Mouse (Mus musculus) lung, embryonic 16.5 days (tissue): ENCODE measurements around the gene Slc25a42. TPM values are rescaled to one million over a fixed set of nuclear protein-coding genes. Genes with fewer than 3 reads are reported as not detected.
"Not testable (repeated sequence)": the region's sequence is repeated elsewhere in the genome, so short reads cannot be mapped to it uniquely, and the experiment has no call there.

ENCODE experiments used
- ATAC-seq: fragments of 200-750 bp; cut with Nextera tagmentation; 2 replicates; pipeline ENCODE4 v1.8.0; 2017; ENCODE audit warnings: low read depth, mild to moderate bottlenecking, moderate library complexity
- H3K27ac ChIP-seq: fragments of 300-500 bp; sonication (generic); 2 replicates; pipeline ENCODE4 v1.5.1; 2014; ENCODE audit warnings: mild to moderate bottlenecking, control low read depth, low read length
- H3K27me3 ChIP-seq: fragments of 300-500 bp; sonication (generic); 2 replicates; pipeline ENCODE4 v1.6.1; 2014; ENCODE audit warnings: low read depth, low read length, mixed read lengths; ENCODE audit not compliant: control insufficient read depth, insufficient read depth
- H3K36me3 ChIP-seq: fragments of 300-500 bp; sonication (generic); 2 replicates; pipeline ENCODE4 v1.6.1; 2014; ENCODE audit warnings: low read length; ENCODE audit not compliant: control insufficient read depth, insufficient read depth
- H3K4me1 ChIP-seq: fragments of 300-500 bp; sonication (generic); replicated peaks from 2 replicates; pipeline ENCODE4 v1.6.1; 2014; ENCODE audit warnings: low read length, mixed read lengths; ENCODE audit not compliant: control insufficient read depth, insufficient read depth
- H3K4me2 ChIP-seq: fragments of 300-500 bp; sonication (generic); 2 replicates; pipeline ENCODE4 v1.6.1; 2014; ENCODE audit warnings: low read depth, low read length, control low read depth
- H3K4me3 ChIP-seq: fragments of 300-500 bp; sonication (generic); 2 replicates; pipeline ENCODE4 v1.5.1; 2014; ENCODE audit warnings: mild to moderate bottlenecking, low read length, control low read depth
- H3K9ac ChIP-seq: fragments of 300-500 bp; sonication (generic); 2 replicates; pipeline ENCODE4 v1.6.1; 2014; ENCODE audit warnings: low read length, control low read depth
- H3K9me3 ChIP-seq: fragments of 300-500 bp; sonication (generic); 2 replicates; pipeline ENCODE4 v1.6.1; 2016; ENCODE audit warnings: low read length; ENCODE audit not compliant: control insufficient read depth
- WGBS: fragments of 180-500 bp; shearing (Covaris S2); extraction: QIAGEN DNeasy Blood & Tissue Kit; methylation state at CpG from one replicate; pipeline ENCODE4 v1.1.7; 2014; 5-methylcytosine and 5-hydroxymethylcytosine counted together
- polyA plus RNA-seq: library from polyadenylated mRNA; unstranded; fragments of >200 nt; fragmentation: Nextera tagmentation; extraction: Ambion mirVana; gene quantifications from 2 replicates; pipeline ENCODE4 v1.2.1, GENCODE M21; 2015

The Slc25a42 gene
- polyA plus RNA-seq, 1 experiment from 2014 or later, result 5.2 TPM

- Histone ChIP-seq H3K4me1 (0 out of 2 replicates have a peak, but pooled peaks cover 2% of the 10 kb centered on the region), H3K9me3 (no peaks in the 10 kb centered on the region), H3K27ac (no peak overlapping the region), H3K36me3 (peaks cover 9% of the 10 kb centered on the region), H3K4me3 (no peak overlapping the region), H3K9ac (no peak overlapping the region), H3K4me2 (no peak overlapping the region), H3K27me3 (no peaks in the 10 kb centered on the region)
- 47% methylated on average over 5 of the region's 5 CpGs for WGBS
- ATAC-seq, result no peak
Observed at GRCm38 (mm10) chr8:70219107-70219684, 7.1 kb upstream of the Slc25a42 start.

GRCm38 (mm10) chr8:70217441-70217840 is 5.3 kb upstream of the Slc25a42 start:
- no peaks in the 10 kb centered on the region for H3K9me3 ChIP-seq
- no peak overlapping the region for H3K27ac ChIP-seq
- no peak for ATAC-seq
- H3K4me2 ChIP-seq, result no peak overlapping the region
- H3K27me3 ChIP-seq, result no peaks in the 10 kb centered on the region
- no peak overlapping the region for H3K9ac ChIP-seq
- H3K36me3 ChIP-seq, result peaks cover 5% of the 10 kb centered on the region; the same call in 1 of the 2 replicates
- H3K4me1 ChIP-seq, result 0 out of 2 replicates have a peak, but pooled peaks cover 2% of the 10 kb centered on the region
- no peak overlapping the region for H3K4me3 ChIP-seq

GRCm38 (mm10) chr8:70216566-70216965 is 4.5 kb upstream of the Slc25a42 start:
- peak; percentile 17 for ATAC-seq
- H3K27me3 ChIP-seq, result no peaks in the 10 kb centered on the region
- 55% methylated on average over 1 of the region's 1 CpGs for WGBS
- no peaks in the 10 kb centered on the region for H3K36me3 ChIP-seq
- H3K9me3 ChIP-seq, result no peaks in the 10 kb centered on the region
- no peak overlapping the region for H3K4me2 ChIP-seq
- H3K4me1 ChIP-seq, result 0 out of 2 replicates have a peak, but pooled peaks cover 3% of the 10 kb centered on the region
- no peak overlapping the region for H3K4me3 ChIP-seq
- H3K27ac ChIP-seq, result peak overlapping the region; percentile 2; the same call in 1 of the 2 replicates
- H3K9ac ChIP-seq, result no peak overlapping the region

GRCm38 (mm10) chr8:70216161-70216560 is 4.1 kb upstream of the Slc25a42 start:
- H3K27me3 ChIP-seq, H3K4me1 ChIP-seq, H3K4me3 ChIP-seq, H3K4me2 ChIP-seq, H3K36me3 ChIP-seq, ATAC-seq, H3K9me3 ChIP-seq, H3K9ac ChIP-seq, H3K27ac ChIP-seq: not testable (repeated sequence)
- 58% methylated on average over 3 of the region's 3 CpGs for WGBS

- peaks cover 14% of the 10 kb centered on the region; the same call in 1 of the 2 replicates for H3K4me1 ChIP-seq
- no peaks in the 10 kb centered on the region for H3K27me3 ChIP-seq
- ATAC-seq, result no peak
- no peak overlapping the region for H3K9ac ChIP-seq
- H3K9me3 ChIP-seq, result no peaks in the 10 kb centered on the region
- WGBS, result 61% methylated on average over 5 of the region's 5 CpGs
- H3K4me3 ChIP-seq, result no peak overlapping the region
- no peak overlapping the region for H3K4me2 ChIP-seq
- no peak overlapping the region for H3K27ac ChIP-seq
- H3K36me3 ChIP-seq, result no peaks in the 10 kb centered on the region
Observed at GRCm38 (mm10) chr8:70215092-70215491, 3.0 kb upstream of the Slc25a42 start.

- 68% methylated on average over 3 of the region's 3 CpGs for WGBS
- Histone ChIP-seq H3K27ac (no peak overlapping the region), H3K9me3 (no peaks in the 10 kb centered on the region), H3K4me3 (no peak overlapping the region), H3K9ac (no peak overlapping the region), H3K36me3 (no peaks in the 10 kb centered on the region), H3K4me1 (peaks cover 14% of the 10 kb centered on the region; the same call in 1 of the 2 replicates), H3K27me3 (no peaks in the 10 kb centered on the region), H3K4me2 (no peak overlapping the region)
- no peak for ATAC-seq
Observed at GRCm38 (mm10) chr8:70214411-70214810, 2.3 kb upstream of the Slc25a42 start.

- H3K9me3 ChIP-seq, result no peaks in the 10 kb centered on the region
Observed at GRCm38 (mm10) chr8:70211726-70212111, 386 bp downstream of the Slc25a42 start.

GRCm38 (mm10) chr8:70211275-70211674 is 830 bp downstream of the Slc25a42 start:
- ATAC-seq, result no peak
- H3K27me3 ChIP-seq, result no peaks in the 10 kb centered on the region
- peak overlapping the region; percentile 99 for H3K4me2 ChIP-seq
- H3K4me1 ChIP-seq, result peaks cover 14% of the 10 kb centered on the region; the same call in 1 of the 2 replicates
- H3K36me3 ChIP-seq, result no peaks in the 10 kb centered on the region
- 88% methylated on average over 1 of the region's 1 CpGs for WGBS
- H3K27ac ChIP-seq, result no peak overlapping the region
- H3K4me3 ChIP-seq, result peak overlapping the region; percentile 74
- no peaks in the 10 kb centered on the region for H3K9me3 ChIP-seq
- peak overlapping the region; percentile 78 for H3K9ac ChIP-seq

More at GRCm38 (mm10) chr8:70211726-70212111, 386 bp downstream of the Slc25a42 start:
- ATAC-seq, result no peak
- peaks cover 14% of the 10 kb centered on the region; the same call in 1 of the 2 replicates for H3K4me1 ChIP-seq
- under 1% methylated on average over 31 of the region's 31 CpGs for WGBS
- no peaks in the 10 kb centered on the region for H3K27me3 ChIP-seq
- H3K4me2 ChIP-seq, result peak overlapping the region; percentile 99
- H3K9ac ChIP-seq, result peak overlapping the region; percentile 78
- H3K27ac ChIP-seq, result no peak overlapping the region
- H3K4me3 ChIP-seq, result peak overlapping the region; percentile 74
- no peaks in the 10 kb centered on the region for H3K36me3 ChIP-seq

GRCm38 (mm10) chr8:70210538-70210937 is 1.6 kb downstream of the Slc25a42 start:
- Histone ChIP-seq H3K36me3 (no peaks in the 10 kb centered on the region), H3K27me3 (no peaks in the 10 kb centered on the region), H3K4me1 (peaks cover 14% of the 10 kb centered on the region; the same call in 1 of the 2 replicates), H3K9ac (peak overlapping the region; percentile 36; the same call in 1 of the 2 replicates), H3K4me2 (peak overlapping the region; percentile 29; the same call in 1 of the 2 replicates), H3K9me3 (no peaks in the 10 kb centered on the region), H3K27ac (no peak overlapping the region), H3K4me3 (no peak overlapping the region)
- ATAC-seq, result no peak
- 16% methylated on average over 8 of the region's 8 CpGs for WGBS
